8 mouse cellular contexts compared by ENCODE assay signal in the genomic region with DNA sequence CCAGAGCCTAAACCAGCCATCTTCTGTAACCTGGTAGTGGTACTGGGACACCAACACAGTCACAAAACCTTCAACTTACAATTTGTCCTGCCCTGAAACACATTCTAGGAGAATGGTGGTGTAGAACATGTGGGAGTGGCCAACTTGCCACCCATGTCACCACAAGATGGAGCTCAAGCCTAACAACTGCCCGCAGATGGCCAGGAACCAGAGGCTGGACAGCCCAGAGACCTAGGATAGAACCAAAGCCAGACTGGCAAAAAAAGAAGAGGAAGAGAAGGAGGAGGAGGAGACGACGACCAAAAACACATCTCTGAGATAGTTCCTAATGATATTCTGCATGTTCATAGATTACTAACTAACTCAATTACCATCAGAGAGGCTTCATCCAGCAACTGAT. TPM values are rescaled to one million over a fixed set of nuclear protein-coding genes. Genes with fewer than 3 reads are reported as not detected.
DNase-seq lines count a peak whose midpoint lies in the region; TF ChIP-seq lines count a peak whose summit lies in the region.
"Had no signal": no experiment of that assay in that cellular context is flagged by ENCODE, and none has a peak within 500 bp of the region (broad histone marks: within the 10 kb centered on the region; RNA-seq: fewer than 3 reads in every experiment).

No protein-coding gene starts in this region.

- no peak overlapping the region for H3K9ac ChIP-seq in heart, adult 2 months (ENCODE audit: low read depth, low read length)
- H3K9ac ChIP-seq: lung, embryonic 15.5 days had no signal

- intact Hi-C loops in heart, adult 2 months (cut with DNase I), result loop anchor here (1.0 to 2.0 kb wide), 3 partner anchors 40 to 651 kb away; no protein-coding TSS in a partner anchor

- H3K4me1 ChIP-seq in heart, adult 2 months (ENCODE audit: control insufficient read depth, insufficient read depth, low read length), result peaks cover 4% of the 10 kb centered on the region

- TF ChIP-seq POLR2A in heart, adult 2 months (IDR thresholded peaks at IDR 0.05; ENCODE audit: insufficient read depth, low read depth, low read length), result no peak

- 0% methylated on average over 3 of the region's 3 CpGs for WGBS in heart, adult 2 months

- no peak overlapping the region for H3K27ac ChIP-seq in heart, adult 2 months
- H3K27ac ChIP-seq: lung, embryonic 15.5 days had no signal

- no peaks in the 10 kb centered on the region for H3K79me2 ChIP-seq in heart, adult 2 months (replicated peaks; ENCODE audit: control insufficient read depth, insufficient read depth, low read length)

- H3K36me3 ChIP-seq in heart, adult 2 months (ENCODE audit: control insufficient read depth, insufficient read depth, low read length), result no peaks in the 10 kb centered on the region
- H3K36me3 ChIP-seq: lung, embryonic 15.5 days had no signal

- TF ChIP-seq EP300 in heart, adult 2 months (IDR thresholded peaks at IDR 0.05; ENCODE audit: insufficient read depth, low read depth, low read length), result peak; percentile 92

- DNase-seq in CD8-positive naive resting alpha-beta T cell, adult 2 months (ENCODE audit: low read depth in 2 of 2, low spot score in 2 of 2), result peak; percentile 28 to 54
- peak; percentile 56 for DNase-seq in T-cell, adult 2 months (ENCODE audit: low spot score)
- DNase-seq in cerebellum, postnatal 4 days (ENCODE audit: low spot score in 2 of 2), result peak; percentile 44 to 77
- DNase-seq in heart, adult 2 months, result peak; percentile 77 to 81
- peak; percentile 34 to 66 for DNase-seq in layer of hippocampus, postnatal 25 days (ENCODE audit: extremely low spot score in 1 of 2, low spot score in 1 of 2)
- peak; percentile 77 for DNase-seq in mesoderm, embryonic 11.5 days (ENCODE audit: low read depth, low spot score)
- DNase-seq in spleen, adult 18-20 months, result peak; percentile 55 to 73

- H3K4me3 ChIP-seq in heart, adult 2 months, result no peak overlapping the region
- H3K4me3 ChIP-seq: lung, embryonic 15.5 days had no signal

- TF ChIP-seq CTCF in heart, adult 2 months (IDR thresholded peaks at IDR 0.05), result peak; percentile 93

- H3K27me3 ChIP-seq in heart, adult 2 months (ENCODE audit: control insufficient read depth, insufficient read depth, low read length), result no peaks in the 10 kb centered on the region
- H3K27me3 ChIP-seq: lung, embryonic 15.5 days had no signal

RNA-seq across cellular contexts. Expression of a gene that starts 24.4 kb away (rescaled TPM):
- total RNA-seq in heart, adult 2 months (2021), result 100 to 1,000 TPM in 1 of 2 experiments, 10 to 100 TPM in 1; 82.1 to 104 TPM
- 25.2 and 52.9 TPM in 2 replicates for polyA plus RNA-seq in heart, adult 2 months (2012; rRNA removed)
- 100 to 1,000 TPM in 1 of 2 experiments, 10 to 100 TPM in 1; 97.1 to 105 TPM for total RNA-seq in layer of hippocampus, postnatal 25 days (2021)

RNA-seq across cellular contexts. Expression of a gene that starts 42.1 kb away (rescaled TPM):
- total RNA-seq in heart, adult 2 months (2021), result 10 to 100 TPM; 59.7 to 67.9 TPM
- polyA plus RNA-seq in heart, adult 2 months (2012; rRNA removed), result 9.6 and 17.5 TPM in 2 replicates
- 100 to 1,000 TPM; 111 to 117 TPM for total RNA-seq in layer of hippocampus, postnatal 25 days (2021)
